Mouse (Mus musculus) spleen, adult 2 months (tissue): ENCODE data around the gene Nfil3. TPM values are rescaled to one million over a fixed set of nuclear protein-coding genes. Genes with fewer than 3 reads are reported as not detected.

Source experiments
- DNase-seq, 2 experiments: peaks; one replicate each; pipeline versions ENCODE4 v3.0.0 to v3.0.0-alpha.2; 2012 to 2021; ENCODE audit warnings: low spot score in 2 of 2, low read depth in 1 of 2
- H3K27ac ChIP-seq: fragments of 200-500 bp; 2 replicates; pipeline ENCODE4 v1.5.1; 2012; ENCODE audit warnings: low read length, inconsistent platforms; ENCODE audit not compliant: insufficient read depth
- H3K27me3 ChIP-seq: fragments of 200-500 bp; 2 replicates; pipeline ENCODE4 v1.6.1; 2012; ENCODE audit warnings: mild to moderate bottlenecking, moderate library complexity, low read length, inconsistent platforms; ENCODE audit not compliant: control insufficient read depth, insufficient read depth
- H3K36me3 ChIP-seq: fragments of 200-500 bp; 2 replicates; pipeline ENCODE4 v1.6.1; 2012; ENCODE audit warnings: mild to moderate bottlenecking, low read length, inconsistent platforms; ENCODE audit not compliant: control insufficient read depth, insufficient read depth
- H3K4me1 ChIP-seq: fragments of 200-500 bp; 2 replicates; pipeline ENCODE4 v1.6.1; 2011; ENCODE audit warnings: inconsistent platforms; ENCODE audit not compliant: control insufficient read depth, insufficient read depth, insufficient read length
- H3K4me3 ChIP-seq: fragments of 200-500 bp; 2 replicates; pipeline ENCODE4 v1.5.1; 2011; ENCODE audit warnings: mild to moderate bottlenecking, inconsistent platforms; ENCODE audit not compliant: insufficient read depth, insufficient read length; ENCODE audit errors: extremely low read depth
- CTCF ChIP-seq: fragments of 200-500 bp; IDR thresholded peaks from 2 replicates; pipeline ENCODE4 v1.5.1; 2011; ENCODE audit warnings: mild to moderate bottlenecking, inconsistent platforms; ENCODE audit not compliant: insufficient read depth, insufficient read length, insufficient replicate concordance; ENCODE audit errors: extremely low read depth
- POLR2A ChIP-seq: fragments of 200-500 bp; IDR thresholded peaks from 2 replicates; pipeline ENCODE4 v1.6.1; 2011; ENCODE audit warnings: low read depth, low read length, inconsistent platforms
- WGBS: fragments of 180-500 bp; shearing (Covaris S2); methylation state at CpG from one replicate; pipeline ENCODE4 v1.1.7; 2018; 5-methylcytosine and 5-hydroxymethylcytosine counted together
- polyA plus RNA-seq: library from polyadenylated mRNA; depleted of rRNA; stranded (reverse); fragments of >200 nt; gene quantifications from 2 replicates; pipeline ENCODE4 v1.2.3, GENCODE M21; 2012

Gene Nfil3
- polyA plus RNA-seq, 1 experiment, result 1.2 TPM

- no peak overlapping the region for H3K4me3 ChIP-seq
- 81% methylated on average over 2 of the region's 2 CpGs for WGBS
- H3K27ac ChIP-seq, result no peak overlapping the region
- H3K27me3 ChIP-seq, result no peaks in the 10 kb centered on the region
- DNase-seq, result no peak
- TF ChIP-seq POLR2A, result no peak
- no peak for TF ChIP-seq CTCF
- peaks cover 3% of the 10 kb centered on the region; the same call in 1 of the 2 replicates for H3K4me1 ChIP-seq
- no peaks in the 10 kb centered on the region for H3K36me3 ChIP-seq
These were observed 16.9 kb upstream of the Nfil3 start for GRCm38 (mm10) chr13:52997806-52998205.

GRCm38 (mm10) chr13:52996201-52996600 is 15.3 kb upstream of the Nfil3 start:
- no peak for DNase-seq
- H3K36me3 ChIP-seq, result no peaks in the 10 kb centered on the region
- no peak overlapping the region for H3K4me3 ChIP-seq
- no peaks in the 10 kb centered on the region for H3K27me3 ChIP-seq
- H3K4me1 ChIP-seq, result no peaks in the 10 kb centered on the region
- WGBS, result 89% methylated on average over 8 of the region's 8 CpGs
- no peak overlapping the region for H3K27ac ChIP-seq
- TF ChIP-seq CTCF (no peak), POLR2A (no peak)

GRCm38 (mm10) chr13:52994197-52994881 is 13.5 kb upstream of the Nfil3 start:
- TF ChIP-seq CTCF (no peak), POLR2A (no peak)
- no peaks in the 10 kb centered on the region for H3K36me3 ChIP-seq
- no peaks in the 10 kb centered on the region for H3K27me3 ChIP-seq
- no peak overlapping the region for H3K27ac ChIP-seq
- H3K4me3 ChIP-seq, result no peak overlapping the region
- 88% methylated on average over 10 of the region's 10 CpGs for WGBS
- no peaks in the 10 kb centered on the region for H3K4me1 ChIP-seq
- DNase-seq, result no peak

GRCm38 (mm10) chr13:52990139-52990538 is 9.3 kb upstream of the Nfil3 start:
- H3K27ac ChIP-seq, result no peak overlapping the region
- 86% methylated on average over 9 of the region's 9 CpGs for WGBS
- H3K27me3 ChIP-seq, result no peaks in the 10 kb centered on the region
- no peaks in the 10 kb centered on the region for H3K36me3 ChIP-seq
- H3K4me1 ChIP-seq, result no peaks in the 10 kb centered on the region
- no peak for TF ChIP-seq CTCF
- TF ChIP-seq POLR2A, result no peak
- no peak for DNase-seq
- no peak overlapping the region for H3K4me3 ChIP-seq

- Histone ChIP-seq H3K4me3 (no peak overlapping the region), H3K27ac (no peak overlapping the region), H3K27me3 (no peaks in the 10 kb centered on the region), H3K36me3 (no peaks in the 10 kb centered on the region), H3K4me1 (no peaks in the 10 kb centered on the region)
- 10% methylated on average over 16 of the region's 16 CpGs for WGBS
- DNase-seq, result no peak
- no peak for TF ChIP-seq POLR2A
- no peak for TF ChIP-seq CTCF
These were observed 8.1 kb upstream of the Nfil3 start for GRCm38 (mm10) chr13:52989005-52989404.

GRCm38 (mm10) chr13:52987880-52988279 is 7.0 kb upstream of the Nfil3 start:
- Histone ChIP-seq H3K36me3 (no peaks in the 10 kb centered on the region), H3K27me3 (no peaks in the 10 kb centered on the region), H3K27ac (no peak overlapping the region), H3K4me3 (no peak overlapping the region), H3K4me1 (no peaks in the 10 kb centered on the region)
- no peak for TF ChIP-seq CTCF
- no peak for TF ChIP-seq POLR2A
- DNase-seq, result no peak
- 91% methylated on average over 1 of the region's 1 CpGs for WGBS

- Histone ChIP-seq H3K27me3 (0 out of 2 replicates have a peak, but pooled peaks cover 1% of the 10 kb centered on the region), H3K4me3 (no peak overlapping the region), H3K4me1 (peaks cover 2% of the 10 kb centered on the region; the same call in 1 of the 2 replicates), H3K36me3 (no peaks in the 10 kb centered on the region), H3K27ac (no peak overlapping the region)
- 38% methylated on average over 10 of the region's 10 CpGs for WGBS
- no peak for DNase-seq
- no peak for TF ChIP-seq CTCF
- no peak for TF ChIP-seq POLR2A
These were observed 5.4 kb upstream of the Nfil3 start for GRCm38 (mm10) chr13:52986215-52986780.
